In genomic region chr2:92202319-92203040, GRCm38 (mm10) we compare ENCODE assay signal across 18 mouse cellular contexts.
DNase-seq lines count a peak whose midpoint lies in the region; ATAC-seq and TF ChIP-seq lines count a peak whose summit lies in the region.
"Had no signal": no experiment of that assay in that cellular context is flagged by ENCODE, and none has a peak within 500 bp of the region (broad histone marks: within the 10 kb centered on the region; RNA-seq: fewer than 3 reads in every experiment).

No protein-coding gene starts in this region.

- TF ChIP-seq CTCF in CH12.LX (conservative IDR thresholded peaks at IDR 0.05 in 1 of 2, IDR thresholded peaks at IDR 0.05 in 1 of 2; ENCODE audit: low read depth in 2 of 2, low read length in 2 of 2), result no peak

- no peak for TF ChIP-seq RAD21 in CH12.LX (IDR thresholded peaks at IDR 0.05; ENCODE audit: low read depth, low read length)

- H3K4me1 ChIP-seq in CH12.LX (ENCODE audit: control insufficient read depth in 1 of 2, insufficient read depth in 2 of 2), result peaks cover 10 to 61% of the 10 kb centered on the region in 2 experiments

- no peak for TF ChIP-seq EP300 in CH12.LX (IDR thresholded peaks at IDR 0.05; ENCODE audit: low read length)

- H3K9me3 ChIP-seq in CH12.LX (replicated peaks; ENCODE audit: low read length), result no peaks in the 10 kb centered on the region
- H3K9me3 ChIP-seq: forebrain, embryonic 10.5 days; hindbrain, embryonic 15.5 days; liver, embryonic 12.5 days; lung, embryonic 15.5 days had no signal

- 0 out of 2 replicates have a peak, but pooled peaks have one; percentile 35 for ATAC-seq in megakaryocyte progenitor cell, adult 5-6 weeks (replicated peaks; ENCODE audit: poor library complexity)
- ATAC-seq: liver, embryonic 12.5 days; midbrain, embryonic 16.5 days had no signal

- dilution Hi-C loops in CH12.LX (cut with MboI; ENCODE audit: extremely low pct_ligation_motif_present, extremely low pct_unique_long_range_greater_than_20kb, low sequenced_read_pairs), result no loop called here

- peaks cover 7% of the 10 kb centered on the region; the same call in 1 of the 2 replicates for H3K79me2 ChIP-seq in CH12.LX (replicated peaks; ENCODE audit: control insufficient read depth, extremely low read depth, insufficient read depth, poor library complexity, severe bottlenecking)

- H3K4me3 ChIP-seq in CH12.LX (replicated peaks in 1 of 3; ENCODE audit: low read depth in 2 of 3, low read length in 2 of 3, poor library complexity in 1 of 3), result no peak overlapping the region
- H3K4me3 ChIP-seq: forebrain, embryonic 10.5 days; hindbrain, embryonic 15.5 days; liver, embryonic 12.5 days; lung, embryonic 15.5 days had no signal

- peak overlapping the region; percentile 12; the same call in 1 of the 2 replicates for H3K4me2 ChIP-seq in CH12.LX (ENCODE audit: insufficient read depth, low read depth, poor library complexity, severe bottlenecking)
- H3K4me2 ChIP-seq: heart, embryonic 11.5 days; hindbrain, embryonic 15.5 days; liver, embryonic 12.5 days; lung, embryonic 15.5 days had no signal

- H3K27me3 ChIP-seq in CH12.LX (replicated peaks), result no peaks in the 10 kb centered on the region
- H3K27me3 ChIP-seq: hindbrain, embryonic 15.5 days; liver, embryonic 12.5 days; lung, embryonic 15.5 days had no signal

- no peak overlapping the region for H3K9ac ChIP-seq in CH12.LX (ENCODE audit: insufficient read depth, low read depth)
- H3K9ac ChIP-seq: hindbrain, embryonic 15.5 days; liver, embryonic 12.5 days; lung, embryonic 15.5 days had no signal

- in situ Hi-C loops in CH12.LX (cut with MboI; ENCODE audit: low pct_ligation_motif_present, low pct_unique_long_range_greater_than_20kb, low sequenced_read_pairs), result no loop called here

- peaks cover 4 to 12% of the 10 kb centered on the region in 2 experiments for H3K36me3 ChIP-seq in CH12.LX (replicated peaks in 1 of 2; ENCODE audit: control insufficient read depth in 1 of 2, insufficient read depth in 1 of 2, low read length in 1 of 2)
- H3K36me3 ChIP-seq: forebrain, embryonic 10.5 days; hindbrain, embryonic 15.5 days; liver, embryonic 12.5 days; lung, embryonic 15.5 days had no signal

- no peak for TF ChIP-seq POLR2A in CH12.LX (IDR thresholded peaks at IDR 0.05; ENCODE audit: low read depth, low read length)

- peak; percentile 43 for DNase-seq in CD4-positive helper T cell, adult 2 months (ENCODE audit: low read depth, low spot score)
- DNase-seq in CH12.LX (ENCODE audit: extremely low read depth) (peak; percentile 30), adipocyte (ENCODE audit: low spot score) (peak; percentile 29)
- no peak for DNase-seq in adrenal gland, postnatal 10 days
- DNase-seq in right cerebral cortex, postnatal 14 days, result no peak
- no peak for DNase-seq in right cerebral cortex, postnatal 25 days
- DNase-seq: adrenal gland, adult 8-10 months; cerebellum, adult 2 months; gastrocnemius, postnatal 36 days; kidney, adult 18-20 months; kidney, postnatal 14 days had no signal

- H3K27ac ChIP-seq in CH12.LX (ENCODE audit: insufficient read depth, low read depth), result no peak overlapping the region
- H3K27ac ChIP-seq: forebrain, embryonic 10.5 days; hindbrain, embryonic 15.5 days; liver, embryonic 12.5 days; lung, embryonic 15.5 days had no signal

TF ChIP-seq in CH12.LX, 34 proteins besides CTCF, POLR2A, EP300 and RAD21:
- peak; percentile 54; the same call in 1 of the 2 replicates for TF ChIP-seq CHD2 (IDR thresholded peaks at IDR 0.05; ENCODE audit: low read length)
- TF ChIP-seq NELFE (IDR thresholded peaks at IDR 0.05; ENCODE audit: low read depth, low read length), result no peak

Comparison
In these comparisons a context has a peak if more than half of its experiments do, and no peak if none do; other contexts are left out.
1. DNase-seq: peak in CD4-positive helper T cell, adult 2 months (single experiment), CH12.LX (single experiment) and adipocyte (single experiment); none in adrenal gland, postnatal 10 days (single experiment), right cerebral cortex, postnatal 14 days (single experiment) and right cerebral cortex, postnatal 25 days (single experiment).